Mouse (Mus musculus): ENCODE results near the gene Abcc12.
A peak's percentile ranks its signal among the peaks of the same experiment; 100 is the strongest.

Abcc12 gene

DNA sequence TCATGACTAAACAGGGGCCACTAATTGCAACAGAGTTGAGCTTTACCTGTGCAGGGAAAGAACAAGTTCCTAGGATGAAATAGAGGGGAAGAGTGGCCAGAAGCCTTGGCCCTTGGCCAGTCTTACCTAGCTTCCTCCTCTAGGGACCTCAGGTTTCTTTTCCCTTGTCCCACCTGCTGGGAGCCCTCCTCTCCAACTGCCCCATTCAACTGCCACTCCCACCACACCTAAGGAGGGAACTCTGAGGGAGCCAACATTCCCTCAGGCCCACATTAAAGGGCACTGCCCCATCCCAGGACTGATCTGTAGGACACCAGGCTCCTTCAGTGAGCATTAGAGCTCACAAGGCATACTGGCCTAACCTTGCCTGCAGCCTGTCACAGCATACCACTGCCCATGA is at the start of gene Abcc12:
Gene Abcc12 (minus strand): TSS at position 229 of the 400 bp plus-strand sequence.
- DNase-seq (ENCODE audit: low spot score) = no peak

DNA sequence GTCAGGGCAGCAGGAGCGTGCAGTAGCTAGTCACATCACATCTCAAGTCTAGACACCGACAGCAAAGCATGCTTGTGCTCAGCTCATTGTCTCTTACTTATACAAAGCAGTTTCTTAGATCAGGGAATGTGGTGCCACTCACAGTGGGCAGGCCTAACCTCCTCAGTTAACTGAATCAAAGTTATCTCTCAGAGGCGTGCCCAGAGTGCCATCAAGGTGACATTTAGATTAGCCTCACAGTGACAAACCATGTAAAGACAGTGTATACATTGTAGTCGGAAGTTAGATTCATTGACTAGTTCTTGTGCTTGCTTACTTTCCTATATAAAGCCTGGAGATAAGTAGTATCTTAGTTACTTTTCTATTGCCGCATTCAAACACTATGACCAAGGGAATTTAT is 49.7 kb upstream of the Abcc12 start:
- no peak for DNase-seq (ENCODE audit: low spot score)

DNA sequence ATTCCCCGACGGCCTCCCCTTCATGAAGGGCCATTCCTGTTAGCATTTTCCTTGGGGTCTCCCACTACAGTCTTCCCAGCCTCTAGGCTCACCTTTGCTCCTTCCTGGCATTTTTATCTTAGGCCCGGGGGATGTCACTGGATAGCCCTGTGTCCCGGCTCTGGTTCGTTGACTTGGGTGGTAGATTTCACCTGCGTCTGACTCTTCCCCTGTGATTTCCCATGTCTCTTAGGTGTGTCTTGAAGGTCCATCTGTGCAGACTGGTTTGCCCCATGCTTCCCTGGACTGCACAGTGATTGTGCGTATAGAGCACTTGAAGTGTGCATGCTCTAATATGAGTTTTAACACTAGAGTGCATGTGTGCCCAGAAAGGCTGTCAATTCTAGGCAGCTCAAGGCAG is 44.4 kb upstream of the Abcc12 start:
- DNase-seq (ENCODE audit: low spot score) = no peak

- peak; percentile 92 for DNase-seq (ENCODE audit: low spot score)
These were observed 43.6 kb upstream of the Abcc12 start, which contains the start of gene Lonp2 for GRCm38 (mm10) chr8:86623911-86624731. Gene Lonp2, plus strand, starts transcription at chr8:86624043.

- DNase-seq (ENCODE audit: low spot score) = no peak
These were observed 43.0 kb upstream of the Abcc12 start for GRCm38 (mm10) chr8:86623551-86623910.

DNA sequence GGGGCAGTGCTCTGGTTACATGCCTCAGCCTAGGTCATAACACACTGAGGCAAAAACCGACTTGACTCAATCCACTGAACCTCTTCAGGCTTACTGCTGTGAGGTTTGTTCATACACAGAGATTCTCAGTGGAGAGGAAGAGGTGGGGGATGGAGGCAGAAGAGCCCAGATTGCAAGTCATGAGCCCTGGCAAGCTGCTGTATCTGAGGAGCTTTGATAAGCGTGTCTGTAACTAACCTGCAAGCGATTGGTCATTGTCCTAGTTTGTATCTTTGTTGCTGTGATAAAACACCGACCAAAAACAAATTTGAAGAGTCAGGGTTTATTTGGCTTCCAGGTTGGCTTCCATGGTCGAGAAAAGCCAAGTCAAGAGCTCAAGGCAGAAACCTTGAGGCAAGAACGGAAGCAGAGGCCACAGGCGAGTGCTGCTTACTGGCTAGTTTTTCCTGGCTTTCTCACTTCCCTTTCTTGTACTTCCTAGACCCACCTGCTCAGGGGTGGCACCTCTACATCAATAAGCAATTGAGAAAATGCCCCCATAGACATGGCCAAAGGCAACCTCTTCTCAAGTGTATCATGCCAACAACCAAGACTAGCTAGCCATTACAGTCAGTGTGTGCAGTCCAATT is 37.4 kb upstream of the Abcc12 start:
- DNase-seq (ENCODE audit: low spot score) = no peak

DNA sequence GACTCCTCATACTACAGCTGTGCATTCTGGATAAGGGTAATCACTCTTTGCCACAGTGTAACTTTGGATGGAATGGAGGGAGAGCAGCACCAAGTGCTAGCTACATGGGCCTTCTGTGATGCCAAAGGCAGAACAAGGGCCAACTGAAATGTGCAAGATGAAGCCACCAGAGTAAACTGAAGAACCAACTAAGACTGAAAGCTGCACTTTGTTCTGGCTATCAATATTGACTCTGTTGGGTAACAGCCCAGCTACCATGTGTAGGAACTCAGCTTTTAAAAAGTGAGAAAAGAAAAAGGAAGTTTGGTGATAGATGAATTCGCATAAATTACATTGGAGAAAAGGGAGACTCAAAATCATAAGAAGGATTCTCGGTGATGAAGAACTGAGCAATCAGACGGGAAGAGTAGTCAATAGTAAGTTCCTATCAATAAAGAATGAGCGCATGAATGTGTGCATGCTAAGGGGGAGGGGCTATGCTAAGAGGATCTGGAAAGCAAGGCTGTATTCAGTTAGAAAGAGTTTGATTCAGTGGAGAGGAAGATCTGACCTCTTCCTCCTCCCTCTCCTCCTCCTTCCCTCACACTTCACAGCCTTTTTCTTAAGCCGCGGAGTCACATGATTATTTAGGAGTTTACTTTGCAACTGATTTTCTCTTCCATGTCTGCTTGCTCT is 34.7 kb upstream of the Abcc12 start:
- DNase-seq (ENCODE audit: low spot score) = no peak

- DNase-seq (ENCODE audit: low spot score) = no peak
These were observed 33.3 kb upstream of the Abcc12 start for GRCm38 (mm10) chr8:86613798-86614197.

DNA sequence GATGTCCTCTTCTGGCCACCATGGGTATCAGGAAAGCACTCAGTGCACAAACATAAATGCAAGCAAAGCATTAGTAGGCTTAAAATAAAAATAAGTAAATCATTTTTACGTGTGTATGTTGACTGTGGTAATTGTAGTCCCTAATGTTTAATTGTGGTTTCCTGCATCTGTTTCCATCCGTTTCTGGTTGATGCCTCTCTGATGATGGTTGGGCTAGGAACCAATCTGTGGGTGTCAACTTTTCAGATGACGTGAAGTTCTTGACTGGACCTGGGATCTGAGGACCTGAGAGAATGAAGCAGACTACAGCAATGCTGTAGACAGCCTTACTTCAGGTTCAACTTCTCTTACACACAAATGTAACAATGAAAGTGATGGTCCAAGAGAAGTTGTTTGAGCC is 24.2 kb upstream of the Abcc12 start:
- no peak for DNase-seq (ENCODE audit: low spot score)

DNA sequence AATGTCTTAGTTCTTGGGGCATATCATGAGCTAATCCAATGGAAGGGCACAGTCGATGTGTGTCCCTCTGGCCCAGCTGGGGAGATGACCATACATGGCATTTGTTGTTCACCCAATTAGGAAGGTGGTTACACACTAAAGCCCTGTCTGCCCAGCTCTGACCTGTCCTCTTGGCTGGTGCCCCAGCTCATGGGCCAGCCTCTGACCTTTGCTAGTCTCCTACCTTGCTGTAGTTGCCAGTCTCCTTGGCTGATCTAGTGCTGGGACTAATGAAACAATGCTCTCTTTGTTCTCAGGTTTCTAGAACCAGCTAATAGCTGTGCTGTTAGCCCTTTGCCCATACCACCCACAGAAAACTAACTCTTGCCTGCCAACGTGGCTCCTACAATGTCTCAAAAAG is 22.7 kb upstream of the Abcc12 start:
- DNase-seq (ENCODE audit: low spot score) = no peak

DNA sequence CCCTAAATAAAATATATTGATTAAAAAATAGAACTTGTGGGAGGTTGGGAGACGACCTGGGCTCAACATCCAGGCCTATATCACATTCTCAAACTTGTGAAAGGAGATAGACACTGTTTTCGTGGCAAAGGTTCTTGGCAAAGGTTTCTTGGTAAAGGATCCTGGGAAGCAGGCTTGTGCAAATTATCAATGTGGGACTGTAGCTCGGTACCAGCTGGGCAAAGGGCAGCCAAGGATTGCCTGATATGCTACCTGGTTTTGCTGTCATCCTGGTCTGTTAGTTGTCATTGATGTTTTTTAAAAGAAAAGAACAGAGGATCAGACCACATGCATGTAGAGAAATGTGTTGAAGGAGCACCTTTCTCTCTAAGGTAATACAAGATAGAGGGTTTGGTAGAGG is 19.8 kb upstream of the Abcc12 start:
- DNase-seq (ENCODE audit: low spot score) = no peak

DNA sequence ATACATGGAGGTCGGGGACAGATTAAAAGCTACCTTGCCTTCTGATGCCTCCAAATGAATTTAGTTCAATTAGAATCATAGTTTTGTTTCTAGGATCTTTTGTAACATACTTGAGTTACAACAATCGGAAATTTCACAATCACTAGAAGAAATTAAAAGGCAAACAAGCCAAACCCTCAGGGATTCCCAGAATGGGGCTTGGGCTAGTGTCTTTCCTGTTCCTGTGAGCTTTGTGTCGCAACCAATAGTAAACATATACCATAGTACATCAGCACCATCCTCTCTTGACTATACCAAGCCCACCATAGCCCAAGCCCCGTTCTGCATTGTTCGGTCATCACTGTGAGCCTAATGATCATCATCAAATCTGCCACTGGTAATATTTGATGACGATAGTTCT is 18.8 kb upstream of the Abcc12 start:
- no peak for DNase-seq (ENCODE audit: low spot score)

- no peak for DNase-seq (ENCODE audit: low spot score)
These were observed 17.2 kb upstream of the Abcc12 start for GRCm38 (mm10) chr8:86597681-86598080.

GRCm38 (mm10) chr8:86595671-86596070 is 15.2 kb upstream of the Abcc12 start:
- DNase-seq (ENCODE audit: low spot score) = no peak

GRCm38 (mm10) chr8:86594159-86594796 is 13.8 kb upstream of the Abcc12 start:
- no peak for DNase-seq (ENCODE audit: low spot score)

DNA sequence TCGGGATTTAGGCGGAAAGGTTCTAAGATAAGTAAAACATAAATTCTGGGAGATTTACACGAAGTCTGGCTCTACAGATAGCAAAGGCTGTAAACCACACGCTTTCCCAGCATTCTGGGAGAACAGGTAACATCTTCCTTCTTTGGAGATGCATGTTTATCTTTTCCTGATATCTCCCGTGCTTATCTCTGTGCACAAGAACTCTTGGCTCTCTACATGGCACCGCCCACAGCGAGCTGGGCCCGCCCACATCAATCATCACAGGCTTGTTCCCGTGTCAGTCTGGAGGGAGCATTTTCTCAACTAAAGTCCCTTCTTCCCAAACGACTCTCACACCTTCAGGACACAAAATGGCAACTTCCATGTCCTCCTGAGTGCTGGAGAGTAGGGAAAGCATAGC is 12.6 kb upstream of the Abcc12 start:
- no peak for DNase-seq (ENCODE audit: low spot score)

DNA sequence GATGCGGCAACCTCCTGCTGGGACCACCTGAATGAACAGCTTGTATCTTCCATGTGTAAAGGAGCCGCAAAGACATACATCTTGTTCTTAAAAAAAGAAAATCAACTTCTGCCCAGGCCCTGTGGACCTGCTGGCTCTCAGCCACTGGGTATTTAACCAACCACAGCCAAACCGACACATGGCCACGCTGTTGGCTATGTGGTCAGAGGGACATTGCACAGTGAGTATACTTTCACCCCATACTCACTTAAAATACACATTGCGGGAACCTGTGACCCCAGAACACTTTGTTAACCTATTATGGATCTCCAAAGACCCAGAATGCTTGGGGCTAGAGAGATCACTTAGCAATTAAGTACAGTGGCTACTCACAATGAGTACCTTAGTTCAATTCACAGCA is 7.9 kb upstream of the Abcc12 start:
- no peak for DNase-seq (ENCODE audit: low spot score)

- DNase-seq (ENCODE audit: low spot score) = no peak
These were observed 6.2 kb upstream of the Abcc12 start for GRCm38 (mm10) chr8:86586642-86587041.

- no peak for DNase-seq (ENCODE audit: low spot score)
These were observed 5.6 kb upstream of the Abcc12 start for GRCm38 (mm10) chr8:86586058-86586457.

DNA sequence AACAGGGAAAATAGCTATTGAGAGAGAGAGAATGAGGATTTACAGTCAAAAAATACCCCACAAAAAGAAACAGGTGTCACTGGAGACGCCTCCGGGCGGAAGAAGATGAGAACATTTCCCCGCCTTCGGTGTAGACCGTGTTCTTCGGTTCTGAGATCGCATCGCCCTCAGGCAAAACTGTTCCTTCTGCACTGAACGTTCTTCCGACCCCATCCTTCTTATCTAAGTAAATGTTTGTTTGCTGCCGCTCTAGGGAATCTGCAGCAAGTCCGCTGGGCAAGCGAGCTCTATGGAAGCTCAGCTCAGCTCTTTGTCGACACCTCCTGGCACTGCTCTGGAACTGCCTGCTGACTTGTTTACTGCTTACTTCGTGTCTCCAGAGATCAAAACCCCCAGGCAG is 5.0 kb upstream of the Abcc12 start:
- no peak for DNase-seq (ENCODE audit: low spot score)

DNA sequence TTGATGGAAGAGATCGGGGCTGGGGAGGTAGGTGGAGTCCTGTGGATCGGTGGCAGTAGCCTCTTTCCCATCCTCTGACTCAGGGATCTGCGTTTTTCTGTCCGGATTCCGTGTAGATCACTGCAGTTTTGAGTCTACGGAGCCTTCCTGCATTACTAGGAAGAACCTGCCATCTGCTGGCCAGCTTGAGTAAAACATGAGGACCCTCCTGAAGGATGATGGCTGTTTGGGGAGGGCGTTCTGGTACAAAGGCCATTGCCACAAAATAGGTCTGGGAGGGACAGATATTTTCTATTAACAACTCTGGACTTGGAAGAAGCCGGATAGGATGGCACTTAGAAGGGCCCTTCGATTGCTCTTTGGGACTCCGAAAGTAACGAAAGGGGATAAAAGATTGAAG is 4.6 kb upstream of the Abcc12 start:
- DNase-seq (ENCODE audit: low spot score) = peak; percentile 38

DNA sequence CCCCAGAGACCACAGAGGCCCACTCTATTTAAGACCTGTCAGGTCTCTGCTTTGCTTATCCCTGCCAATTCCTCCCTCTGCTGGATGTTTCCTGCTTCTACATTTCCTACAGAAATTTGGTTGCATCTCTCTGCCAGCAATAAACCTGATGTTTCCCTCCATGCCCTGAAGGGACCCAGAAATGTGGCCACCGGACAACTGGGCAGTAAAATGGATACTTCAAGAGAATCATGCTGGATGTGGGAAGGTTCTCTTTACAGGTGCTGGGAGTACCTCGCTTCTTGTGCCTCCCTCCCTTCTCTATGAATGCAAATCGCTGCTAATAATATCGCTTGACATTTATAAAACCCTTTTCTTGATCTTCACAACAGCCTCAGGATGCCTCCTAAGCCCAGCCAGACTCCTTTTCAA is 1.4 kb upstream of the Abcc12 start:
- no peak for DNase-seq (ENCODE audit: low spot score)

DNA sequence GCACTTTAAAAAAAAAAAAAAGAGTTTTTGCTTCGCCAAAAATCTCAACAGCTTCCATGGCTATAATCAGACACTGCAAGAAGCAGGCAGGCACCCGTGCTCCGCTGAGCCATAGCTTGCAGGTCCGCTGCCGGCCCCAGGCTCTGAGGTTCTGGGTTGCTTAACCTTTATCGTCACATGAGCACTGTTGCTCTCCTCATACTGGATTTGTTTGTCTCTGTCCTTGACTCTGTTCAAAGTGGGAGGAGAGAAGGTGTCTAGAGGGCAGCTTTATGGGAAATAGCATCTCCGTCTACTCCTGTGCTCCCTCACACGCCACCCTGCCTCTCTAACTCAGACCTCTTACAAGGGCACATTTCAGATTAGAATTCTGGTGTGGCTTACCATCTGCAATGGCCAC is 1.8 kb downstream of the Abcc12 start:
- DNase-seq (ENCODE audit: low spot score) = no peak

Measured in urinary bladder, postnatal 10 days (tissue).